ENCODE assay signal across 7 mouse cellular contexts in the genomic region with DNA sequence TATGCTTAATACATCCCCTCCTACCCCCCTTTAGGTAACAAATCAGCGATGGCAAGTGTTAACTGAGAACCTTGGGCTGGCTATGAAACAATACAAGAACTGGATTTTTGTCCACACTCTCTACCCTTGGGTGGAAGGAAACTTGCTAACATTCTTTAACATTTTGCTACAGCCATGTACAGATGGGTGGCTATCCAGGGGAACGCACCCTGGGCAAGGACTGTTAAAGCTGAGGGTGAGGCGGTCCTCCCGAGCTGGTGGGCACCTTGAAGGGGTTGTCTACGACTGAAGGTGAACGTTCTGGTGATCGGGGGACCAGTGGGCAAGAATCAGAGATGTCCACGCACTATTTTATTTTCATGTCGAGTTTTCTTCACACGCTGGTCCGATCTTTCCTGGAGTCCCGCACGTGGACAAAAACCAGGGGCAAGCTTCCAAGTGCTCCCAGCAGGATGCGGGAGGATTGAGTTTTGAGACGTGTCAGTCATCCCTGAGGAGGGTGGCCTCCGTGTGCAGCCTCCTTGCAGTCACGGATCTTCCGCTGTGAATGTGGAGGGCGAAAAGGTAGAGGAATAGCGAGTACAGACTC. TPM values are rescaled to one million over a fixed set of nuclear protein-coding genes. Genes with fewer than 3 reads are reported as not detected.
DNase-seq lines count a peak whose midpoint lies in the region; ATAC-seq and TF ChIP-seq lines count a peak whose summit lies in the region.

No protein-coding gene starts in this region.

- no peaks in the 10 kb centered on the region for H3K27me3 ChIP-seq in embryonic facial prominence, embryonic 14.5 days (replicated peaks; ENCODE audit: control insufficient read depth, insufficient read depth, low read length)
- no peaks in the 10 kb centered on the region for H3K27me3 ChIP-seq in intestine, embryonic 16.5 days (replicated peaks; ENCODE audit: control insufficient read depth, insufficient read depth, low read length)
- H3K27me3 ChIP-seq in neural tube, embryonic 15.5 days (replicated peaks): no peaks in the 10 kb centered on the region

- H3K9ac ChIP-seq in embryonic facial prominence, embryonic 14.5 days (ENCODE audit: low read depth, low read length): peak overlapping the region; percentile 83
- peak overlapping the region; percentile 93 for H3K9ac ChIP-seq in intestine, embryonic 16.5 days (ENCODE audit: low read depth, low read length)
- H3K9ac ChIP-seq in neural tube, embryonic 15.5 days (replicated peaks): peak overlapping the region; percentile 73

- H3K9me3 ChIP-seq in embryonic facial prominence, embryonic 14.5 days (ENCODE audit: control insufficient read depth, low read length): no peaks in the 10 kb centered on the region
- H3K9me3 ChIP-seq in intestine, embryonic 16.5 days (ENCODE audit: control insufficient read depth, low read length): no peaks in the 10 kb centered on the region
- H3K9me3 ChIP-seq in neural tube, embryonic 15.5 days (replicated peaks): no peaks in the 10 kb centered on the region

- no peak for TF ChIP-seq POLR2A in lung, adult 2 months (IDR thresholded peaks at IDR 0.05; ENCODE audit: borderline replicate concordance, extremely low read depth, low read depth, low read length)

- WGBS in lung, adult 2 months: 1% methylated on average over 20 of the region's 20 CpGs
- under 1% methylated on average over 20 of the region's 20 CpGs for whole genome bisulfite sequencing in embryonic facial prominence, embryonic 14.5 days
- under 1% methylated on average over 20 of the region's 20 CpGs for WGBS in intestine, embryonic 16.5 days
- 1% methylated on average over 20 of the region's 20 CpGs for WGBS in neural tube, embryonic 15.5 days

- no peak for ATAC-seq in embryonic facial prominence, embryonic 14.5 days (ENCODE audit: low read depth)
- ATAC-seq in intestine, embryonic 16.5 days: no peak
- no peak for ATAC-seq in neural tube, embryonic 15.5 days (ENCODE audit: low FRiP score)

- peak overlapping the region; percentile 97 for H3K27ac ChIP-seq in embryonic facial prominence, embryonic 14.5 days (replicated peaks; ENCODE audit: low read depth, low read length)
- H3K27ac ChIP-seq in intestine, embryonic 16.5 days (ENCODE audit: low read length): peak overlapping the region; percentile 96
- H3K27ac ChIP-seq in neural tube, embryonic 15.5 days (replicated peaks): peak overlapping the region; percentile 95

- no peaks in the 10 kb centered on the region for H3K36me3 ChIP-seq in embryonic facial prominence, embryonic 14.5 days (ENCODE audit: control insufficient read depth, insufficient read depth, low read length)
- H3K36me3 ChIP-seq in intestine, embryonic 16.5 days (ENCODE audit: control insufficient read depth, insufficient read depth, low read length): no peaks in the 10 kb centered on the region
- no peaks in the 10 kb centered on the region for H3K36me3 ChIP-seq in neural tube, embryonic 15.5 days

- peak overlapping the region; percentile 62 for H3K4me2 ChIP-seq in embryonic facial prominence, embryonic 14.5 days (ENCODE audit: low read depth, low read length)
- peak overlapping the region; percentile 76 for H3K4me2 ChIP-seq in intestine, embryonic 16.5 days (ENCODE audit: low read depth, low read length)
- H3K4me2 ChIP-seq in neural tube, embryonic 15.5 days: peak overlapping the region; percentile 69

- TF ChIP-seq CTCF in lung, adult 2 months (IDR thresholded peaks at IDR 0.05; ENCODE audit: insufficient read depth, low read length): no peak

- peak overlapping the region; percentile 93 for H3K4me3 ChIP-seq in lung, adult 2 months (replicated peaks; ENCODE audit: extremely low read depth, low read depth, low read length)
- peak overlapping the region; percentile 78 for H3K4me3 ChIP-seq in embryonic facial prominence, embryonic 14.5 days (ENCODE audit: low read depth, low read length)
- H3K4me3 ChIP-seq in intestine, embryonic 16.5 days (ENCODE audit: low read length): peak overlapping the region; percentile 90
- peak overlapping the region; percentile 93 for H3K4me3 ChIP-seq in neural tube, embryonic 15.5 days (replicated peaks)

- H3K4me1 ChIP-seq in lung, adult 2 months (ENCODE audit: control insufficient read depth, insufficient read depth, low read length): peaks cover 4% of the 10 kb centered on the region
- H3K4me1 ChIP-seq in embryonic facial prominence, embryonic 14.5 days (ENCODE audit: control insufficient read depth, insufficient read depth, low read length): peaks cover 6% of the 10 kb centered on the region; the same call in 1 of the 2 replicates
- H3K4me1 ChIP-seq in intestine, embryonic 16.5 days (ENCODE audit: control insufficient read depth, insufficient read depth, low read length): peaks cover 13% of the 10 kb centered on the region
- H3K4me1 ChIP-seq in neural tube, embryonic 15.5 days: peaks cover 26% of the 10 kb centered on the region

- no peak for DNase-seq in lung, adult 2 months
- DNase-seq in lung, adult 18-20 months: no peak
- DNase-seq in embryonic facial prominence, embryonic 14.5 days (ENCODE audit: low spot score): peak; percentile 28
- no peak for DNase-seq in embryo, embryonic 10 days (ENCODE audit: low spot score)
- DNase-seq in adrenal gland, postnatal 4 days (ENCODE audit: low spot score in 2 of 2): no peak

RNA-seq across cellular contexts. Expression of gene Klrb1b, which starts 16.3 kb away (rescaled TPM):
- polyA plus RNA-seq in lung, adult 2 months (2012; rRNA removed): 2.4 and 2.7 TPM in 2 replicates
- polyA plus RNA-seq in embryonic facial prominence, embryonic 14.5 days (2014; fragmentation: Nextera tagmentation; extraction: Ambion mirVana): 0.39 TPM in 1 of 2 replicates, not detected in the other
- polyA plus RNA-seq in intestine, embryonic 16.5 days (2015; fragmentation: Nextera tagmentation; extraction: Ambion mirVana): 1.1 and 1.4 TPM in 2 replicates
- 0.49 TPM in 1 of 2 replicates, not detected in the other for polyA plus RNA-seq in neural tube, embryonic 15.5 days (2015; fragmentation: Nextera tagmentation; extraction: Ambion mirVana)
- total RNA-seq in adrenal gland, postnatal 4 days (2021): under 1 TPM in 1 of 2 experiments, not detected in 1; 0.79 TPM

RNA-seq across cellular contexts. Expression of gene Gm44511, which starts 16.3 kb away (rescaled TPM):
- polyA plus RNA-seq in lung, adult 2 months (2012; rRNA removed): 0.41 TPM in 1 of 2 replicates, not detected in the other
- 0.42 TPM in 1 of 2 replicates, not detected in the other for polyA plus RNA-seq in embryonic facial prominence, embryonic 14.5 days (2014; fragmentation: Nextera tagmentation; extraction: Ambion mirVana)
- polyA plus RNA-seq in intestine, embryonic 16.5 days (2015; fragmentation: Nextera tagmentation; extraction: Ambion mirVana): 0.38 TPM in 1 of 2 replicates, not detected in the other
- polyA plus RNA-seq in neural tube, embryonic 15.5 days (2015; fragmentation: Nextera tagmentation; extraction: Ambion mirVana): not detected in 2 replicates
- total RNA-seq in adrenal gland, postnatal 4 days (2021): not detected

RNA-seq across cellular contexts. Expression of gene Clec2i, which starts 44.9 kb away (rescaled TPM):
- polyA plus RNA-seq in lung, adult 2 months (2012; rRNA removed): 0.79 and 1.6 TPM in 2 replicates
- not detected in 2 replicates for polyA plus RNA-seq in embryonic facial prominence, embryonic 14.5 days (2014; fragmentation: Nextera tagmentation; extraction: Ambion mirVana)
- 0.22 and 0.40 TPM in 2 replicates for polyA plus RNA-seq in intestine, embryonic 16.5 days (2015; fragmentation: Nextera tagmentation; extraction: Ambion mirVana)
- polyA plus RNA-seq in neural tube, embryonic 15.5 days (2015; fragmentation: Nextera tagmentation; extraction: Ambion mirVana): 0.92 TPM in 1 of 2 replicates, not detected in the other
- under 1 TPM in 1 of 2 experiments, not detected in 1; 0.23 TPM for total RNA-seq in adrenal gland, postnatal 4 days (2021)

RNA-seq across cellular contexts. Expression of gene BC035044, which starts 48.5 kb away (rescaled TPM):
- 1.2 and 2.7 TPM in 2 replicates for polyA plus RNA-seq in lung, adult 2 months (2012; rRNA removed)
- 0.56 and 1.1 TPM in 2 replicates for polyA plus RNA-seq in embryonic facial prominence, embryonic 14.5 days (2014; fragmentation: Nextera tagmentation; extraction: Ambion mirVana)
- polyA plus RNA-seq in intestine, embryonic 16.5 days (2015; fragmentation: Nextera tagmentation; extraction: Ambion mirVana): 1.6 and 1.9 TPM in 2 replicates
- polyA plus RNA-seq in neural tube, embryonic 15.5 days (2015; fragmentation: Nextera tagmentation; extraction: Ambion mirVana): 0.41 and 5.9 TPM in 2 replicates
- 1 to 10 TPM in 1 of 2 experiments, under 1 TPM in 1; 0.67 to 1.7 TPM for total RNA-seq in adrenal gland, postnatal 4 days (2021)

RNA-seq across cellular contexts. Expression of gene Klrb1c, which starts 53.4 kb away (rescaled TPM):
- polyA plus RNA-seq in lung, adult 2 months (2012; rRNA removed): 1.8 and 2.6 TPM in 2 replicates
- polyA plus RNA-seq in embryonic facial prominence, embryonic 14.5 days (2014; fragmentation: Nextera tagmentation; extraction: Ambion mirVana): 0.14 TPM in 1 of 2 replicates, not detected in the other
- polyA plus RNA-seq in intestine, embryonic 16.5 days (2015; fragmentation: Nextera tagmentation; extraction: Ambion mirVana): 0.13 and 0.38 TPM in 2 replicates
- polyA plus RNA-seq in neural tube, embryonic 15.5 days (2015; fragmentation: Nextera tagmentation; extraction: Ambion mirVana): 0.09 and 0.70 TPM in 2 replicates
- total RNA-seq in adrenal gland, postnatal 4 days (2021): under 1 TPM; 0.11 to 0.25 TPM
